Mouse (Mus musculus) neutrophil, adult 5-6 weeks (primary cell): ENCODE results near the gene Foxk1. TPM values are rescaled to one million over a fixed set of nuclear protein-coding genes. Genes with fewer than 3 reads are reported as not detected.
A peak's percentile ranks its signal among the peaks of the same experiment; 100 is the strongest.

ENCODE experiments used
- ATAC-seq: fragments of 151-379, 151-347 bp; 2 replicates; pipeline ENCODE4 v1.8.0; 2017; ENCODE audit warnings: mild to moderate bottlenecking, moderate TSS enrichment; ENCODE audit not compliant: insufficient number of reproducible peaks, poor library complexity, low FRiP score, severe bottlenecking; ENCODE audit errors: extremely low read depth
- total RNA-seq: library from RNA; stranded (forward); fragments of 200-1000 nt; gene quantifications from 2 replicates; pipeline ENCODE4 v1.2.3, GENCODE M21; 2017

Gene Foxk1
- total RNA-seq, 1 experiment from 2014 or later, result 30.5 TPM

GRCm38 (mm10) chr5:142439911-142440432, 38.7 kb downstream of the Foxk1 start:
- no peak for ATAC-seq

GRCm38 (mm10) chr5:142440451-142441147, 39.3 kb downstream of the Foxk1 start:
- peak; percentile 82 for ATAC-seq

- ATAC-seq, result peak; percentile 26; the same call in 1 of the 2 replicates
Measured at GRCm38 (mm10) chr5:142441332-142442044, 40.2 kb downstream of the Foxk1 start.

- no peak for ATAC-seq
Measured at GRCm38 (mm10) chr5:142442045-142442440, 40.7 kb downstream of the Foxk1 start.

GRCm38 (mm10) chr5:142443514-142443913, 42.2 kb downstream of the Foxk1 start:
- ATAC-seq, result no peak

GRCm38 (mm10) chr5:142443994-142444393, 42.7 kb downstream of the Foxk1 start:
- no peak for ATAC-seq

- no peak for ATAC-seq
Measured at GRCm38 (mm10) chr5:142444791-142445531, 43.7 kb downstream of the Foxk1 start.

GRCm38 (mm10) chr5:142445709-142446108, 44.4 kb downstream of the Foxk1 start:
- no peak for ATAC-seq

- ATAC-seq, result peak; percentile 93
Measured at GRCm38 (mm10) chr5:142448076-142448475, 46.8 kb downstream of the Foxk1 start.

GRCm38 (mm10) chr5:142448623-142449022, 47.3 kb downstream of the Foxk1 start:
- ATAC-seq, result no peak

- ATAC-seq, result no peak
Measured at GRCm38 (mm10) chr5:142450846-142451245, 49.5 kb downstream of the Foxk1 start.

- no peak for ATAC-seq
Measured at GRCm38 (mm10) chr5:142451759-142452158, 50.5 kb downstream of the Foxk1 start.

- no peak for ATAC-seq
Measured at GRCm38 (mm10) chr5:142453742-142454141, 52.4 kb downstream of the Foxk1 start.

GRCm38 (mm10) chr5:142456318-142456717, 55.0 kb downstream of the Foxk1 start:
- ATAC-seq, result no peak

- ATAC-seq, result no peak
Measured at GRCm38 (mm10) chr5:142457345-142457744, 56.0 kb downstream of the Foxk1 start.

GRCm38 (mm10) chr5:142458791-142459557, 57.7 kb downstream of the Foxk1 start:
- no peak for ATAC-seq

- no peak for ATAC-seq
Measured at GRCm38 (mm10) chr5:142459834-142460233, 58.5 kb downstream of the Foxk1 start.

GRCm38 (mm10) chr5:142461942-142462640, 60.8 kb downstream of the Foxk1 start:
- ATAC-seq, result no peak
